Mouse (Mus musculus) heart, postnatal 0 days (tissue): Measurements from ENCODE around the gene Esrrg. TPM values are rescaled to one million over a fixed set of nuclear protein-coding genes. Genes with fewer than 3 reads are reported as not detected.
A peak's percentile ranks its signal among the peaks of the same experiment; 100 is the strongest.

Experiments
- ATAC-seq: fragments of 200-750 bp; cut with Nextera tagmentation; 2 replicates; pipeline ENCODE4 v1.8.0; 2017; ENCODE audit warnings: low read depth, moderate number of reproducible peaks, moderate library complexity; ENCODE audit not compliant: insufficient read depth
- DNase-seq: peaks from one replicate; pipeline ENCODE4 v3.0.0-alpha.2; 2016; ENCODE audit warnings: low spot score
- H3K27ac ChIP-seq: fragments of 300-500 bp; sonication (generic); 2 replicates; pipeline ENCODE4 v1.5.1; 2014; ENCODE audit warnings: low read depth, mild to moderate bottlenecking
- H3K27me3 ChIP-seq: fragments of 300-500 bp; sonication (generic); 2 replicates; pipeline ENCODE4 v1.6.1; 2014; ENCODE audit warnings: low read length, mixed read lengths; ENCODE audit not compliant: control insufficient read depth, insufficient read depth
- H3K36me3 ChIP-seq: fragments of 300-500 bp; sonication (generic); replicated peaks from 2 replicates; pipeline ENCODE4 v1.6.1; 2014; ENCODE audit warnings: low read length, mixed read lengths; ENCODE audit not compliant: control insufficient read depth, insufficient read depth
- H3K4me1 ChIP-seq: fragments of 300-500 bp; sonication (generic); 2 replicates; pipeline ENCODE4 v1.6.1; 2014; ENCODE audit warnings: antibody characterized with exemption; ENCODE audit not compliant: control insufficient read depth, insufficient read depth
- H3K4me2 ChIP-seq: fragments of 300-500 bp; sonication (generic); 2 replicates; pipeline ENCODE4 v1.6.1; 2014; ENCODE audit warnings: low read depth, mild to moderate bottlenecking, low read length, moderate library complexity
- H3K4me3 ChIP-seq: fragments of 300-500 bp; sonication (generic); 2 replicates; pipeline ENCODE4 v1.5.1; 2014; ENCODE audit warnings: low read depth, low read length
- H3K9ac ChIP-seq: fragments of 300-500 bp; sonication (generic); replicated peaks from 2 replicates; pipeline ENCODE4 v1.6.1; 2014; ENCODE audit warnings: low read depth, low read length, mixed read lengths
- H3K9me3 ChIP-seq: fragments of 300-500 bp; sonication (generic); replicated peaks from 2 replicates; pipeline ENCODE4 v1.6.1; 2016; ENCODE audit warnings: low read length; ENCODE audit not compliant: control insufficient read depth
- CTCF ChIP-seq: IDR thresholded peaks from 2 replicates; pipeline ENCODE4 v1.5.1; 2016; ENCODE audit warnings: antibody characterized with exemption, control low read depth, low read depth
- EP300 ChIP-seq: IDR thresholded peaks from 2 replicates; pipeline ENCODE4 v1.6.1; 2016; ENCODE audit warnings: antibody characterized with exemption, low read depth
- WGBS: fragments of 180-500 bp; shearing (Covaris S2); extraction: QIAGEN DNeasy Blood & Tissue Kit; methylation state at CpG from one replicate; pipeline ENCODE4 v1.1.7; 2014; 5-methylcytosine and 5-hydroxymethylcytosine counted together
- polyA plus RNA-seq: library from polyadenylated mRNA; unstranded; fragments of >200 nt; fragmentation: Nextera tagmentation; extraction: Ambion mirVana; gene quantifications from 2 replicates; pipeline ENCODE4 v1.2.1, GENCODE M21; 2015
- total RNA-seq: library from RNA; depleted of rRNA; stranded (reverse); fragments of >200 nt; gene quantifications from 2 replicates; pipeline ENCODE4 v1.2.3, GENCODE M21; 2014; ENCODE audit warnings: low replicate concordance

Gene Esrrg
- total and polyA plus RNA-seq, 2 experiments from 2014 or later = 11.5 to 16.8 TPM

DNA sequence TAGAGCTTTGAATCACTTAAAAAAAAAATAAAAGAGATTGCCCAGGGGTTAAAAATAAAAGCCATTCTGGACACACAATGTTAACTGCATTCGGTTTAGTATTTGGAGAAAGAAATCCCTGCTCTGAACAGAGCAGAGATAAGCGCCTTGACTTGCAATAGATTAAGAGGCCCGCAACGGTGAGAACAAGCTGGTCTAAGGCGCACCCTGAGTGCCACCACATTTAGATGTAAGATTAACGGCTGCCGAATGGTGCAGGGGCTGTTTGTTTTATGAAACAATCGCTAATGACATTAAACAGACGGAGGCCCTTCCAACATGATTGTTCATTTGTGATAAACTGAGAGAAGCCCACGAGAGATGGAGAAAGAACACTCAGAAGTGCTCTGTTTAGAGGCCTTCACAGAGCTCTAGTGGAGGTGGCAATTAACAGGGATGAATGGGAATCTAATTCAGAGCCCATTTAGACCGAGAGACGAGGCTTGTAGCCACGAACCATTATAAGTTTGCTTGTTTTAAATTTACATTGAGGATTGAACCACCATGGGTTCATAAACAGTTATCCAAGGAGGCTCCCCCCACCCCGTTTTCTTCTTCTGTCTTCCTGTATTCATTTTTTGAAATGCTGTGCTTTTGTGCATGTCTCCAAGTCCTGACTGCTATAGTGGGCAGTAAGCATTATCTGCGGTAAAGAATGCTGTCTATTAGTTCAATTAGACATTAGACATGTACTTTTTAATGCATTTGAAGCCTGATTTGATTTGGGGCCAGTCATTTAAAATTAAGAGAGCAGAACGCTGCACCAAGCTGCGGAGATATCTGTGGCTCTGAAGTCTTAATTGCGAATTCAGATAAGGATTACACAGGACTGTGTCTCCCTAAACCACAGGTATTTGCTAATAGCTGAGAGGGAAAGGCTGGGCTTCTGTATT, 356.5 kb downstream of the Esrrg start:
- WGBS = 23% methylated on average over 18 of the region's 18 CpGs
- H3K36me3 ChIP-seq = no peaks in the 10 kb centered on the region
- no peak overlapping the region for H3K9ac ChIP-seq
- H3K27me3 ChIP-seq = no peaks in the 10 kb centered on the region
- 0 out of 2 replicates have a peak overlapping the region, but pooled peaks have one; percentile 3 for H3K4me2 ChIP-seq
- TF ChIP-seq CTCF (no peak), EP300 (no peak)
- no peak for DNase-seq
- H3K27ac ChIP-seq = peak overlapping the region; percentile 31; the same call in 1 of the 2 replicates
- no peak overlapping the region for H3K4me3 ChIP-seq
- no peaks in the 10 kb centered on the region for H3K9me3 ChIP-seq
- ATAC-seq = no peak
- peaks cover 13% of the 10 kb centered on the region for H3K4me1 ChIP-seq

DNA sequence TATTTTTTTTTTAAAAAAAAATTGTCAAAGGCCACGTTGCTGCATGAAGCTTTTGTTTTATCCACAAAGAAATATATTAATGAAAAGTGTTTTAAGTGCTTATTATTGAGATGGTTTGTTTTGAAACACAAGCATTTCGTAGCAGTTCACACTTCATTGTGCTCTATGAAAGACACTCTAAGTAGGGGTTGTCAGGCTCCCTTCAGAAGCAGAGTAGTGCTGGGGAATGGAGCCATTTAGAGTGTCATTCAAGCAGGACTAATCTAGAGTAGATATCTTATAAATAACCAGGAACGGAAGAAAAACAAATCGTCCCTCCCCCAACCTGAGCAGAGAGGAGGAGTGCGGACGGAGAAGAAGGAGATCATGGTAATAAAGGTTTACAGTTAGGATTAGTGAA, 357.3 kb downstream of the Esrrg start:
- H3K4me1 ChIP-seq = peaks cover 13% of the 10 kb centered on the region
- no peak for DNase-seq
- H3K9me3 ChIP-seq = no peaks in the 10 kb centered on the region
- no peak overlapping the region for H3K4me2 ChIP-seq
- no peaks in the 10 kb centered on the region for H3K36me3 ChIP-seq
- H3K9ac ChIP-seq = no peak overlapping the region
- H3K27me3 ChIP-seq = no peaks in the 10 kb centered on the region
- ATAC-seq = no peak
- TF ChIP-seq EP300 = no peak
- no peak for TF ChIP-seq CTCF
- no peak overlapping the region for H3K27ac ChIP-seq
- WGBS = 51% methylated on average over 6 of the region's 6 CpGs
- no peak overlapping the region for H3K4me3 ChIP-seq

DNA sequence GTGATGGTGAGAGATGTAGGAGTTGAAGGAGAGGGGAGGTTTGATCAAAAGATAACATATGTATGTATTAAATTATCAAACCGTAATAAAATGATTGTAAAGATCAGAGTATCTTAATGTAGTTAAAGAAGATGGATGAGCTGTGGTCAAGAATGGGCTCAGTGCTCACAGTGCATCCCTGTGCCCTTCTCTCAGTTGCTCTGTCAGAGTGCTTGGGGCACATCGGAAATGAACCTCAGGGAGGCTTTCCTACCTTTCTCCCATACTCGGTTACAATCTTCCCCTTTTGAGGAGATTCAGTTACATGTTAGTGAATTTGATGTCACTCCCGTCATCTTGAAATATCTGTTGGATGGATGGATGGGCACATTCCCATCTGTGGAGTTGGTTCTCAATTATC, 359.8 kb downstream of the Esrrg start:
- Histone ChIP-seq H3K4me1 (peaks cover 13% of the 10 kb centered on the region), H3K9me3 (no peaks in the 10 kb centered on the region), H3K4me3 (no peak overlapping the region), H3K9ac (no peak overlapping the region), H3K27ac (no peak overlapping the region), H3K36me3 (no peaks in the 10 kb centered on the region), H3K27me3 (no peaks in the 10 kb centered on the region), H3K4me2 (no peak overlapping the region)
- DNase-seq (no peak), ATAC-seq (no peak)
- TF ChIP-seq EP300 (no peak), CTCF (no peak)
- WGBS = 84% methylated on average over 4 of the region's 4 CpGs

DNA sequence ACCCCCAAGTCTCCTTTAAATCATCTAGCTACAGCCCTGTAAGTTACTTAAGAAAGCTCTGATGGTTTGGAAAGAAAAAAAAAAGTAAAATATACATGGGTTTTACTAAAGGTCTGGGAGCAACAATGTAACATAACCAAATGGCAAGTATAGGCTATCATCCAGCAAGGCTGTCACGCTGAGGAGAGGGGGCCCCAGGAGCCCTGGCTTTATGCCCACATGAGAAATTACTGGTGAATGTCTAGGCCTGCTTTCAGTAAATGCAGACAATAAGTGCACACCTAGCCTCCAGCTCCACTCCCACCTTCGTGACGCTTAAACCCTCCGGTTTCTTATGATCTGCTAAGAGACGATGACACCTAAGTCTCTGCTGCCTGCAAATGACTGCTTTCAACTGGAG, 360.9 kb downstream of the Esrrg start:
- no peaks in the 10 kb centered on the region for H3K9me3 ChIP-seq
- ATAC-seq (no peak), DNase-seq (no peak)
- TF ChIP-seq EP300 (no peak), CTCF (no peak)
- H3K4me1 ChIP-seq = peaks cover 13% of the 10 kb centered on the region
- no peak overlapping the region for H3K9ac ChIP-seq
- no peak overlapping the region for H3K27ac ChIP-seq
- H3K27me3 ChIP-seq = no peaks in the 10 kb centered on the region
- no peak overlapping the region for H3K4me2 ChIP-seq
- no peaks in the 10 kb centered on the region for H3K36me3 ChIP-seq
- WGBS = 56% methylated on average over 5 of the region's 5 CpGs
- H3K4me3 ChIP-seq = no peak overlapping the region

DNA sequence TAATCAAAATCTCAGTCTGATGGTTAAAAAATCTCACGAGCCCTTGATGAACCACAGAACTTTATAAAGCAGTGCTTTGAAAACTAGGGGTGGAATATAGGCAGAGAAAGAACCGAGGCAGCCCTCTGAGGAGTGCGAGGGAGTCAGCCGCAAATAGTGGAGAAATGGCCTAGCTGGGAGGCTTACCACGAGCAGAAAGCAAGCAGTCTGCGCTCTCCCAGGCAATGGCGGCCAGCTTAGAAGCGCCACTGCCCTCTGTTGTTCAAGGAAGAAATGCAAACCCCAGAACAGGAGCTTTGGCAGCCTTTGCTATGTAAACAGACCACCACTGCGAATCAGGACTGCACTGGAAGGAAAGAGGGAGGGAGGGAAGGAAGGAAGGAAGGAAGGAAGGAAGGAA, 365.8 kb downstream of the Esrrg start:
- peak; percentile 72 for ATAC-seq
- peaks cover 3% of the 10 kb centered on the region for H3K4me1 ChIP-seq
- no peaks in the 10 kb centered on the region for H3K27me3 ChIP-seq
- no peaks in the 10 kb centered on the region for H3K9me3 ChIP-seq
- H3K27ac ChIP-seq = peak overlapping the region; percentile 51
- H3K9ac ChIP-seq = no peak overlapping the region
- no peaks in the 10 kb centered on the region for H3K36me3 ChIP-seq
- WGBS = 9% methylated on average over 9 of the region's 9 CpGs
- H3K4me2 ChIP-seq = no peak overlapping the region
- DNase-seq = peak; percentile 65
- TF ChIP-seq CTCF = peak; percentile 83
- no peak for TF ChIP-seq EP300
- no peak overlapping the region for H3K4me3 ChIP-seq
